Mouse (Mus musculus) lung, postnatal 0 days (tissue): ENCODE measurements at regions not wholly inside any gene's neighbourhood (a gene's known extent, or its start where the extent isn't known, plus 50 kb on each side); places are given as distances from the start of the nearest gene placed in this dataset.

ENCODE experiments used
- CTCF ChIP-seq: IDR thresholded peaks from 2 replicates; pipeline ENCODE4 v1.5.1; 2016; ENCODE audit warnings: antibody characterized with exemption, mild to moderate bottlenecking
- EP300 ChIP-seq: IDR thresholded peaks from 2 replicates; pipeline ENCODE4 v1.6.1; 2016; ENCODE audit warnings: antibody characterized with exemption, mild to moderate bottlenecking, control low read depth

DNA sequence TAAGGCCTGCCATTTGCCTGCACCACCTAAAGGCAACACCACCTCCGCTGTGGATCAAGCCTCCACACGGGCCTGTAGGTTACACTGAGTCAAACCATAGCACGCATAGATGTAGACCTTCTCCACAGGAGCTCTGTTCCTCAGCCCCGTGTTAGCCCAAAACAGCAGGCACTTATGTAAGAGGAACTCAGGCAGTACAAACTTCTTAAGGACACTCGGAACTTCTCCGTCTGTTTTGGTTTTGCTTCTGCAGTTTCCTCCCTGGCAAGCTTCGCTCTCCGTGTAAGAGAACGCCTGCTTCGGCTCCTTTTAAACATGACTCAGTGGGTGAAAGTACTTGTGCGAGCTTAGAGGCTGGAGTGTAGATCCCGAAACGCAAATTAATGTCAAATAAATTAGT, 165.7 kb downstream of the Plk2 start:
- no peak for TF ChIP-seq CTCF
- no peak for TF ChIP-seq EP300
